Mouse (Mus musculus): Measurements from ENCODE around the gene Dnmt3c. TPM values are rescaled to one million over a fixed set of nuclear protein-coding genes. Genes with fewer than 3 reads are reported as not detected.
"Not testable (repeated sequence)": the region's sequence is repeated elsewhere in the genome, so short reads cannot be mapped to it uniquely, and the experiment has no call there.

Gene Dnmt3c
- polyA plus RNA-seq, 1 experiment = not detected

- Histone ChIP-seq H3ac (ENCODE audit: control insufficient read depth, insufficient read length, low read depth) (no peak overlapping the region), H3K79me3 (ENCODE audit: low read depth) (no peaks in the 10 kb centered on the region), H3K4me3 (ENCODE audit: insufficient read depth, poor library complexity, severe bottlenecking) (no peak overlapping the region), H3K27me3 (ENCODE audit: control insufficient read depth, insufficient read depth, insufficient read length) (no peaks in the 10 kb centered on the region), H3K79me2 (ENCODE audit: control insufficient read depth, insufficient read depth) (no peaks in the 10 kb centered on the region), H3K36me3 (ENCODE audit: control insufficient read depth, insufficient read depth) (peaks cover 6% of the 10 kb centered on the region)
- no peak for TF ChIP-seq MYOD1 (IDR thresholded peaks at IDR 0.05; ENCODE audit: control insufficient read depth, insufficient read length, low read depth)
- no peak for TF ChIP-seq FOSL1 (IDR thresholded peaks at IDR 0.05; ENCODE audit: insufficient read depth, low read length, poor library complexity, severe bottlenecking)
- no peak for TF ChIP-seq MAX (IDR thresholded peaks at IDR 0.05)
- no peak for TF ChIP-seq CTCF (IDR thresholded peaks at IDR 0.05; ENCODE audit: control insufficient read depth, insufficient read depth, insufficient read length)
- TF ChIP-seq CEBPB (IDR thresholded peaks at IDR 0.05; ENCODE audit: low read depth) = no peak
- TF ChIP-seq MYOG (IDR thresholded peaks at IDR 0.05; ENCODE audit: control insufficient read depth, extremely low read depth, insufficient read length) = no peak
- TF ChIP-seq USF1 (IDR thresholded peaks at IDR 0.05; ENCODE audit: low read depth) = no peak
Measured at GRCm38 (mm10) chr2:153660616-153661015, 35.8 kb upstream of the Dnmt3c start.

- no peaks in the 10 kb centered on the region for H3K79me2 ChIP-seq (ENCODE audit: control insufficient read depth, insufficient read depth)
- H3K4me3 ChIP-seq (ENCODE audit: insufficient read depth, poor library complexity, severe bottlenecking) = no peak overlapping the region
- no peak overlapping the region for H3ac ChIP-seq (ENCODE audit: control insufficient read depth, insufficient read length, low read depth)
- H3K79me3 ChIP-seq (ENCODE audit: low read depth) = no peaks in the 10 kb centered on the region
- no peak for TF ChIP-seq FOSL1 (IDR thresholded peaks at IDR 0.05; ENCODE audit: insufficient read depth, low read length, poor library complexity, severe bottlenecking)
- TF ChIP-seq USF1 (IDR thresholded peaks at IDR 0.05; ENCODE audit: low read depth) = no peak
- TF ChIP-seq MYOG (IDR thresholded peaks at IDR 0.05; ENCODE audit: control insufficient read depth, extremely low read depth, insufficient read length) = no peak
- no peak for TF ChIP-seq CEBPB (IDR thresholded peaks at IDR 0.05; ENCODE audit: low read depth)
- TF ChIP-seq MYOD1 (IDR thresholded peaks at IDR 0.05; ENCODE audit: control insufficient read depth, insufficient read length, low read depth) = no peak
- no peak for TF ChIP-seq MAX (IDR thresholded peaks at IDR 0.05)
- no peak for TF ChIP-seq CTCF (IDR thresholded peaks at IDR 0.05; ENCODE audit: control insufficient read depth, insufficient read depth, insufficient read length)
- H3K36me3 ChIP-seq (ENCODE audit: control insufficient read depth, insufficient read depth) = peaks cover 18% of the 10 kb centered on the region
- no peaks in the 10 kb centered on the region for H3K27me3 ChIP-seq (ENCODE audit: control insufficient read depth, insufficient read depth, insufficient read length)
Measured at GRCm38 (mm10) chr2:153665401-153665800, 31.1 kb upstream of the Dnmt3c start.

DNA sequence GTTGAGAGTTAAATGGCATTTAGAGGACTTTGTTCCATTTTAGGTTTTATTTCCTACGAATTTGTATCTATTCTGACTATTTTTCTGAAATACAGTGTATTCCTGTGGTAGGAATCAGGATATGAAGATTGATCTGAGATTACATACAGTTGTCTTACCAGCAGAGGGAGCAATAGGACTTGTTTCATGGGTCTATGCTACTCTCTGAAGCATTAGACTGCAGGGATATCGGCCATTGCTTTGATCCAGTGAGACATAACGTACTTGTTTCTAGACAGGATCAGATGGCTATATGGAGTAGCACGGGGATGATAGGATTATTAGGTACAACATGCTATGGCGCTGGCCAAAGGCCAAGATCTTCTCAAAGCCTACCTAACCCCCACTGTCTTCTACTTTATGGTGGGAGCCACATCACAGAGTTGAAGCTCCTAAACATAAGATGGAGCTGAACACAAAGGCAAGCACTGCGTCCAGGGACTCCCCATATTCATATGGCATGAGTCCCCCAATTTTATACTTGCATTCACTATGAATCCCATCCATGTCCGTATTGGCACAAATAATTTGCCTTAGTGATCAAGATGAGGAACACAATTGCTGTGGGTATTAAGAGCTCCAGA is 27.6 kb upstream of the Dnmt3c start:
- no peak for TF ChIP-seq MYOD1 (IDR thresholded peaks at IDR 0.05; ENCODE audit: control insufficient read depth, insufficient read length, low read depth)
- no peak for TF ChIP-seq CEBPB (IDR thresholded peaks at IDR 0.05; ENCODE audit: low read depth)
- TF ChIP-seq MAX (IDR thresholded peaks at IDR 0.05) = no peak
- TF ChIP-seq CTCF (IDR thresholded peaks at IDR 0.05; ENCODE audit: control insufficient read depth, insufficient read depth, insufficient read length) = no peak
- no peak for TF ChIP-seq FOSL1 (IDR thresholded peaks at IDR 0.05; ENCODE audit: insufficient read depth, low read length, poor library complexity, severe bottlenecking)
- TF ChIP-seq MYOG (IDR thresholded peaks at IDR 0.05; ENCODE audit: control insufficient read depth, extremely low read depth, insufficient read length) = no peak
- TF ChIP-seq USF1 (IDR thresholded peaks at IDR 0.05; ENCODE audit: low read depth) = no peak
- H3K27me3 ChIP-seq (ENCODE audit: control insufficient read depth, insufficient read depth, insufficient read length) = no peaks in the 10 kb centered on the region
- no peaks in the 10 kb centered on the region for H3K79me3 ChIP-seq (ENCODE audit: low read depth)
- H3ac ChIP-seq (ENCODE audit: control insufficient read depth, insufficient read length, low read depth) = no peak overlapping the region
- H3K79me2 ChIP-seq (ENCODE audit: control insufficient read depth, insufficient read depth) = no peaks in the 10 kb centered on the region
- H3K4me3 ChIP-seq (ENCODE audit: insufficient read depth, poor library complexity, severe bottlenecking) = no peak overlapping the region
- peaks cover 12% of the 10 kb centered on the region for H3K36me3 ChIP-seq (ENCODE audit: control insufficient read depth, insufficient read depth)

GRCm38 (mm10) chr2:153670111-153670510 is 26.3 kb upstream of the Dnmt3c start:
- H3K79me3 ChIP-seq (ENCODE audit: low read depth) = no peaks in the 10 kb centered on the region
- H3ac ChIP-seq (ENCODE audit: control insufficient read depth, insufficient read length, low read depth) = no peak overlapping the region
- H3K4me3 ChIP-seq (ENCODE audit: insufficient read depth, poor library complexity, severe bottlenecking) = no peak overlapping the region
- no peaks in the 10 kb centered on the region for H3K79me2 ChIP-seq (ENCODE audit: control insufficient read depth, insufficient read depth)
- TF ChIP-seq CEBPB (IDR thresholded peaks at IDR 0.05; ENCODE audit: low read depth) = no peak
- no peak for TF ChIP-seq CTCF (IDR thresholded peaks at IDR 0.05; ENCODE audit: control insufficient read depth, insufficient read depth, insufficient read length)
- no peak for TF ChIP-seq MYOD1 (IDR thresholded peaks at IDR 0.05; ENCODE audit: control insufficient read depth, insufficient read length, low read depth)
- no peak for TF ChIP-seq USF1 (IDR thresholded peaks at IDR 0.05; ENCODE audit: low read depth)
- no peak for TF ChIP-seq FOSL1 (IDR thresholded peaks at IDR 0.05; ENCODE audit: insufficient read depth, low read length, poor library complexity, severe bottlenecking)
- TF ChIP-seq MAX (IDR thresholded peaks at IDR 0.05) = no peak
- TF ChIP-seq MYOG (IDR thresholded peaks at IDR 0.05; ENCODE audit: control insufficient read depth, extremely low read depth, insufficient read length) = no peak
- H3K36me3 ChIP-seq (ENCODE audit: control insufficient read depth, insufficient read depth) = peaks cover 12% of the 10 kb centered on the region
- H3K27me3 ChIP-seq (ENCODE audit: control insufficient read depth, insufficient read depth, insufficient read length) = no peaks in the 10 kb centered on the region

GRCm38 (mm10) chr2:153672619-153673018 is 23.8 kb upstream of the Dnmt3c start:
- Histone ChIP-seq H3K79me2 (ENCODE audit: control insufficient read depth, insufficient read depth) (no peaks in the 10 kb centered on the region), H3K79me3 (ENCODE audit: low read depth) (no peaks in the 10 kb centered on the region), H3K36me3 (ENCODE audit: control insufficient read depth, insufficient read depth) (peaks cover 15% of the 10 kb centered on the region), H3K27me3 (ENCODE audit: control insufficient read depth, insufficient read depth, insufficient read length) (no peaks in the 10 kb centered on the region), H3K4me3 (ENCODE audit: insufficient read depth, poor library complexity, severe bottlenecking) (no peak overlapping the region), H3ac (ENCODE audit: control insufficient read depth, insufficient read length, low read depth) (no peak overlapping the region)
- no peak for TF ChIP-seq MAX (IDR thresholded peaks at IDR 0.05)
- no peak for TF ChIP-seq USF1 (IDR thresholded peaks at IDR 0.05; ENCODE audit: low read depth)
- no peak for TF ChIP-seq FOSL1 (IDR thresholded peaks at IDR 0.05; ENCODE audit: insufficient read depth, low read length, poor library complexity, severe bottlenecking)
- no peak for TF ChIP-seq CEBPB (IDR thresholded peaks at IDR 0.05; ENCODE audit: low read depth)
- no peak for TF ChIP-seq MYOD1 (IDR thresholded peaks at IDR 0.05; ENCODE audit: control insufficient read depth, insufficient read length, low read depth)
- TF ChIP-seq CTCF (IDR thresholded peaks at IDR 0.05; ENCODE audit: control insufficient read depth, insufficient read depth, insufficient read length) = no peak
- no peak for TF ChIP-seq MYOG (IDR thresholded peaks at IDR 0.05; ENCODE audit: control insufficient read depth, extremely low read depth, insufficient read length)

DNA sequence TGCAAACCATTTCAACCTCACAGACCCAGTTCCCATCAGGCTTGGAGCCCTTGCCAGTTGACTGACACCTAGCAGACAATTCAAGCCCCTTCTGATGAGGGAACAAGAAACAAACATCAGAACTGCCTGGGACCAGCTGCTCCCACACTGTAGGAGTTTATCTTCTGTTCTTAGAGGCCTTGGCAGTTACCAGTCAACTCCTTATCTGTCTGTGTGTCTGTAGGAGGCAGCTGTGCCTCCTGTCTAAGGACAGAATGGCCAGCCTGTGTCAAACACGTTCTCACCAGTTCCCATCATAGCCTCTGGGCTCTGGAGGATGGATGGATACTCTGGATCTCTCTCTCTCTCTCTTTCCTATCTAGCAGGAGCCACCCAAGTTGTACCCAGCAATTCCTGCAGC is 21.1 kb upstream of the Dnmt3c start:
- H3K36me3 ChIP-seq (ENCODE audit: control insufficient read depth, insufficient read depth); H3K79me2 ChIP-seq (ENCODE audit: control insufficient read depth, insufficient read depth); H3K27me3 ChIP-seq (ENCODE audit: control insufficient read depth, insufficient read depth, insufficient read length); H3K79me3 ChIP-seq (ENCODE audit: low read depth); H3ac ChIP-seq (ENCODE audit: control insufficient read depth, insufficient read length, low read depth); H3K4me3 ChIP-seq (ENCODE audit: insufficient read depth, poor library complexity, severe bottlenecking): not testable (repeated sequence)

Data from C2C12 (cell line).